Mouse (Mus musculus): ENCODE data around the gene Ugt2a1. TPM values are rescaled to one million over a fixed set of nuclear protein-coding genes. Genes with fewer than 3 reads are reported as not detected.
"Not testable (repeated sequence)": the region's sequence is repeated elsewhere in the genome, so short reads cannot be mapped to it uniquely, and the experiment has no call there.

The Ugt2a1 gene
- polyA plus RNA-seq, 1 experiment from 2014 or later: not detected

DNA sequence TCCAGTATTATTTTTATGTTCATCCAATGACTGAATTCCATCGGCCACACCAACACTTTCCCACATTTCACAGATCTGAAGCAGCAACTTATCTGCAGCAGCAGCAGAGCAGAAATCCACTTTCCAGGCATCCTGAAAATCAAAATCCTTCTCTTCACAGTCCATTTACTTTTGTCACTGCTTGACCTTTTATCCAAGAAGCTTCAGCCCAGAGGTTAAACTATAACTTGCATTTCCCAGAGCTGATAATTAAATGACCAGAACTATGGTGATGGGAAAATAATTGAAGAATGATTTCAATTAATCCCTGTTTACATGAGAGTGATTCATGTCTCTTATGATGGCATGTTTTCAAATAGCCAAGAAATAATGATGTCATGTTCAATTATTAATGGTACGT lies 66.6 kb downstream of the Ugt2a1 start, which contains the start of gene Ugt2b38:
Ugt2b38 (minus strand) TSS at position 163 of the 400 bp plus-strand sequence.
- H3K4me3 ChIP-seq (ENCODE audit: low read depth, low read length); ATAC-seq (ENCODE audit: insufficient read depth, low FRiP score, low TSS enrichment); H3K27ac ChIP-seq (ENCODE audit: low read depth, low read length); H3K4me1 ChIP-seq (ENCODE audit: control insufficient read depth, insufficient read depth, low read length); H3K36me3 ChIP-seq (ENCODE audit: control insufficient read depth, insufficient read depth, low read length); H3K27me3 ChIP-seq (ENCODE audit: control insufficient read depth, insufficient read depth, low read length); H3K9ac ChIP-seq (ENCODE audit: low read length); DNase-seq (ENCODE audit: low spot score); H3K4me2 ChIP-seq (ENCODE audit: low read depth); H3K9me3 ChIP-seq (ENCODE audit: control insufficient read depth, low read length): not testable (repeated sequence)
- WGBS: 98% methylated on average over 1 of the region's 2 CpGs

Other genes with a start within 250 kb of the Ugt2a1 start
- gene Ugt2b37, start 236.1 kb downstream of the Ugt2a1 start, polyA plus RNA-seq (2014; fragmentation: Nextera tagmentation; extraction: Ambion mirVana): not detected in 2 replicates
- not detected in 2 replicates for gene Ugt2a3, start 153.7 kb downstream of the Ugt2a1 start, polyA plus RNA-seq (2014; fragmentation: Nextera tagmentation; extraction: Ambion mirVana)
- not detected in 2 replicates for gene Ugt2b38, start 66.7 kb downstream of the Ugt2a1 start, polyA plus RNA-seq (2014; fragmentation: Nextera tagmentation; extraction: Ambion mirVana)
- gene Ugt2a2, start 8.6 kb downstream of the Ugt2a1 start, polyA plus RNA-seq (2014; fragmentation: Nextera tagmentation; extraction: Ambion mirVana): not detected in 2 replicates
- gene Gm43638, start 4.1 kb downstream of the Ugt2a1 start, polyA plus RNA-seq (2014; fragmentation: Nextera tagmentation; extraction: Ambion mirVana): not detected in 2 replicates
- not detected in 2 replicates for gene Sult1b1, start 47.3 kb upstream of the Ugt2a1 start, polyA plus RNA-seq (2014; fragmentation: Nextera tagmentation; extraction: Ambion mirVana)
- gene Sult1d1, start 78.2 kb upstream of the Ugt2a1 start, polyA plus RNA-seq (2014; fragmentation: Nextera tagmentation; extraction: Ambion mirVana): 0.16 TPM in 1 of 2 replicates, not detected in the other
- not detected in 2 replicates for gene Sult1e1, start 100.7 kb upstream of the Ugt2a1 start, polyA plus RNA-seq (2014; fragmentation: Nextera tagmentation; extraction: Ambion mirVana)
- not detected in 2 replicates for gene Csn1s1, start 175.3 kb upstream of the Ugt2a1 start, polyA plus RNA-seq (2014; fragmentation: Nextera tagmentation; extraction: Ambion mirVana)
- gene Csn2, start 208.8 kb upstream of the Ugt2a1 start, polyA plus RNA-seq (2014; fragmentation: Nextera tagmentation; extraction: Ambion mirVana): not detected in 2 replicates

All from neural tube, embryonic 11.5 days (tissue).